Mouse (Mus musculus) adrenal gland, postnatal 36 days (tissue): ENCODE measurements around the gene Wdr11. TPM values are rescaled to one million over a fixed set of nuclear protein-coding genes. Genes with fewer than 3 reads are reported as not detected.

Experiments
- DNase-seq, 2 experiments: peaks; one replicate each; pipeline ENCODE4 v3.0.0; 2021; ENCODE audit warnings: mixed read lengths in 1 of 2
- long read RNA-seq, 2 experiments: library from polyadenylated mRNA; stranded (forward); transcript quantifications; one replicate each; pipeline ENCODE4 v2.0.0; 2021; ENCODE audit warnings: borderline sequencing depth in 2 of 2
- total RNA-seq, 2 experiments: library from RNA; stranded (reverse); gene quantifications; 2 replicates each; pipeline ENCODE4 v1.2.3; 2021

Gene Wdr11
- total RNA-seq = 10 to 100 TPM; 41.6 to 51.7 TPM
- long read RNA-seq, experiment 1, full-length matches to known transcripts = 12 of 28 reads
- long read RNA-seq, experiment 1, partial matches to known transcripts = 11 of 28 reads
- long read RNA-seq, experiment 1, other reads (novel, unspliced or antisense) = 5 of 28 reads
- long read RNA-seq, experiment 2, partial matches to known transcripts = 0 of 2 reads
- long read RNA-seq, experiment 2, other reads (novel, unspliced or antisense) = 2 of 2 reads

GRCm38 (mm10) chr7:129591371-129592131 is at the start of gene Wdr11:
Gene Wdr11, plus strand, starts transcription at chr7:129591863.
- peak; percentile 84 for DNase-seq

GRCm38 (mm10) chr7:129567541-129567940 is 24.1 kb upstream of the Wdr11 start:
- peak; percentile 34 to 37 for DNase-seq

- DNase-seq = no peak
Measured at GRCm38 (mm10) chr7:129568338-129568737, 23.3 kb upstream of the Wdr11 start.

GRCm38 (mm10) chr7:129574471-129574870 is 17.2 kb upstream of the Wdr11 start:
- DNase-seq = no peak

GRCm38 (mm10) chr7:129575110-129575784 is 16.4 kb upstream of the Wdr11 start:
- no peak for DNase-seq

GRCm38 (mm10) chr7:129592132-129592745 is 576 bp downstream of the Wdr11 start:
- no peak for DNase-seq

- DNase-seq = no peak
Measured at GRCm38 (mm10) chr7:129597186-129597585, 5.5 kb downstream of the Wdr11 start.

- DNase-seq = no peak
Measured at GRCm38 (mm10) chr7:129606291-129606690, 14.6 kb downstream of the Wdr11 start.

- DNase-seq = peak in 1 of 2 experiments; percentile 25
Measured at GRCm38 (mm10) chr7:129621141-129621540, 29.5 kb downstream of the Wdr11 start.

- no peak for DNase-seq
Measured at GRCm38 (mm10) chr7:129630351-129630750, 38.7 kb downstream of the Wdr11 start.

GRCm38 (mm10) chr7:129631453-129631852 is 39.8 kb downstream of the Wdr11 start:
- DNase-seq = no peak

- no peak for DNase-seq
Measured at GRCm38 (mm10) chr7:129635898-129636640, 44.4 kb downstream of the Wdr11 start.

- no peak for DNase-seq
Measured at GRCm38 (mm10) chr7:129636992-129637391, 45.3 kb downstream of the Wdr11 start.

GRCm38 (mm10) chr7:129637906-129638475 is 46.3 kb downstream of the Wdr11 start:
- no peak for DNase-seq

- DNase-seq = no peak
Measured at GRCm38 (mm10) chr7:129639006-129639405, 47.3 kb downstream of the Wdr11 start.

GRCm38 (mm10) chr7:129639833-129640232 is 48.2 kb downstream of the Wdr11 start:
- no peak for DNase-seq

- no peak for DNase-seq
Measured at GRCm38 (mm10) chr7:129643290-129643689, 51.6 kb downstream of the Wdr11 start.

- peak in 1 of 2 experiments; percentile 24 for DNase-seq
Measured at GRCm38 (mm10) chr7:129647798-129648197, 56.1 kb downstream of the Wdr11 start.

- peak; percentile 90 to 92 for DNase-seq
Measured at GRCm38 (mm10) chr7:129648938-129649337, 57.3 kb downstream of the Wdr11 start.

GRCm38 (mm10) chr7:129650717-129651116 is 59.1 kb downstream of the Wdr11 start:
- peak in 1 of 2 experiments; percentile 19 for DNase-seq

- peak in 1 of 2 experiments; percentile 29 for DNase-seq
Measured at GRCm38 (mm10) chr7:129651781-129652180, 60.1 kb downstream of the Wdr11 start.
